Mouse (Mus musculus): ENCODE data around the gene Plod2.
A peak's percentile ranks its signal among the peaks of the same experiment; 100 is the strongest.

Gene Plod2

GRCm38 (mm10) chr9:92541977-92542561, at the start of gene Plod2:
Gene Plod2 (plus strand): TSS chr9:92542223.
- Histone ChIP-seq H3K36me3 (ENCODE audit: control insufficient read depth, insufficient read depth, low read length, poor library complexity, severe bottlenecking) (no peaks in the 10 kb centered on the region), H3K27me3 (ENCODE audit: control insufficient read depth, insufficient read depth, low read length, poor library complexity, severe bottlenecking) (no peaks in the 10 kb centered on the region)
- DNase-seq (ENCODE audit: low read depth, low spot score) = peak; percentile 2

DNA sequence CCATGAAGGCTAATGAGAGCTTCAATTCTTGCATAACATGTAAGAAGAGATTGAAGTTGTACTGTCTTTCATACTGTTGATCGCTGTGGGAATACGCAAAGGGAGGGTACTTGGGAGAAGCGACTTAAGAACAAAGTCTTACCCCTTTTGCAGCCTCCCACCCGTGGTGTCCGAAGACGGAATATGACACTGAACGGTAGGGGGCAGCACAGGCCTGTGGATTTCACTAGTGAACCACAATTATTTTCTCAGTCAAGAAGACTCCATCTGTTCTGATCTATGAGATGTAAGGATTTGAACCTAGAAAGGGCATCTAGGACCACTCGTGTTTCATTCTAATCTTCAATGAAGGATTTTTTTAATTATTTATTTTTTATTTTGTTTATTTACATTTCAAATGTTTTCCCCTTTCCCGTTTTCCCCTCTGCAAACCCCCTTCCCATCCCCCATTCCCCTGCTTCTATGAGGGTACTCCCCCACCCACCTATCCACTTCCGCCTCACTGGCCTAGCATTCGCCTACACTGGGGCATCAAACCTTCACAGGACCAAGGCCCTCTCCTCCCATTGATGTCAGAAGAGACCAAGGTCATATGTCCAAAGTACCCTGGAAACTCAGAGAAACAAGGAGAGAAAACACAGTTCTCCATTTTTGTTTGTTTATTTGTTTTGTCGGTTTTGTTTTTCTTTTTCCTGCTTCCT, 42.2 kb upstream of the Plod2 start:
- Histone ChIP-seq H3K36me3 (ENCODE audit: control insufficient read depth, insufficient read depth, low read length, poor library complexity, severe bottlenecking) (no peaks in the 10 kb centered on the region), H3K27me3 (ENCODE audit: control insufficient read depth, insufficient read depth, low read length, poor library complexity, severe bottlenecking) (no peaks in the 10 kb centered on the region)
- peak; percentile 50 for DNase-seq (ENCODE audit: low read depth, low spot score)

GRCm38 (mm10) chr9:92504256-92504655, 37.8 kb upstream of the Plod2 start:
- H3K36me3 ChIP-seq (ENCODE audit: control insufficient read depth, insufficient read depth, low read length, poor library complexity, severe bottlenecking) = no peaks in the 10 kb centered on the region
- DNase-seq (ENCODE audit: low read depth, low spot score) = no peak

DNA sequence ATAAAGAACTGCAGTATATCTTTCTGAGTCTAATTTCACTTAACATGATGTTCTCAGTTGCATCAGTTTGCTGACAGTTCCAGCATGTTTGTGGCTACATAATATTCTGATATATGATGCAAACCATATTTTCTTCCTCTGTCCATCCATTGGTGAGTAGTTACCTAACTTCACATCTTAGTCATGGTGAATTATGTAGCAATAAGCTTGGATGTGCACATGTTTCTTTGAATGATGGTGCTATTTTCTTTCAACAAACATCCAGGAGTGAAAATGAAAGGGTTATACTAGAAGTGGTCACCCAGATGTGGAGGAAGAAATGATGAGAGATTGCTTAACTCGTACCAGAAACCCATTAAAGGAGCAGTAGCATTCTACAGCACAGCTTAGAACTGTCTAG, 37.1 kb upstream of the Plod2 start:
- no peaks in the 10 kb centered on the region for H3K36me3 ChIP-seq (ENCODE audit: control insufficient read depth, insufficient read depth, low read length, poor library complexity, severe bottlenecking)
- DNase-seq (ENCODE audit: low read depth, low spot score) = no peak
- H3K27me3 ChIP-seq (ENCODE audit: control insufficient read depth, insufficient read depth, low read length, poor library complexity, severe bottlenecking) = no peaks in the 10 kb centered on the region; the same call in 1 of the 2 replicates

More at GRCm38 (mm10) chr9:92504256-92504655, 37.8 kb upstream of the Plod2 start:
- H3K27me3 ChIP-seq (ENCODE audit: control insufficient read depth, insufficient read depth, low read length, poor library complexity, severe bottlenecking) = no peaks in the 10 kb centered on the region; the same call in 1 of the 2 replicates

GRCm38 (mm10) chr9:92511696-92512095, 30.3 kb upstream of the Plod2 start:
- no peaks in the 10 kb centered on the region for H3K36me3 ChIP-seq (ENCODE audit: control insufficient read depth, insufficient read depth, low read length, poor library complexity, severe bottlenecking)
- no peaks in the 10 kb centered on the region; the same call in 1 of the 2 replicates for H3K27me3 ChIP-seq (ENCODE audit: control insufficient read depth, insufficient read depth, low read length, poor library complexity, severe bottlenecking)
- no peak for DNase-seq (ENCODE audit: low read depth, low spot score)

DNA sequence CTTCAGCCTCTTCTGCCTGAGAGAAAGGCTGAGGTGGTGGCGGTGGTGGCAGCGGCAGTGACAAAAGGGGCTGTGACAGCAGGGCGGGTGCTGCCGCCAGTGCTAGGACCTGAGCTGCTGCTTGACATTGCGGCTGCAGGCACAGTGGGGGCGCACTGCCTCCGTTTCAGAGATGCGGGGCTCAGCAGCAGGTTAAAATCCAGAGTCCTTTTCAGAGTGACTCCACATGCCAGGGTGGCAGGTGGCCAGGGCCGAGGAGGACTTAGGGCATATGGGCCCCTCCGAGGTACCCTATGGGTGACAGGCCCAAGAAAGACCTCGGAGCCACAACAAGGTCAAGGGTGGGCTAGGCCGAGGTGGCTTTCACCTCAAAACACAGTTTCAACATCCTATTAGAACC, 25.0 kb upstream of the Plod2 start:
- DNase-seq (ENCODE audit: low read depth, low spot score) = no peak
- Histone ChIP-seq H3K36me3 (ENCODE audit: control insufficient read depth, insufficient read depth, low read length, poor library complexity, severe bottlenecking) (no peaks in the 10 kb centered on the region), H3K27me3 (ENCODE audit: control insufficient read depth, insufficient read depth, low read length, poor library complexity, severe bottlenecking) (no peaks in the 10 kb centered on the region)

- Histone ChIP-seq H3K27me3 (ENCODE audit: control insufficient read depth, insufficient read depth, low read length, poor library complexity, severe bottlenecking) (no peaks in the 10 kb centered on the region), H3K36me3 (ENCODE audit: control insufficient read depth, insufficient read depth, low read length, poor library complexity, severe bottlenecking) (no peaks in the 10 kb centered on the region)
- DNase-seq (ENCODE audit: low read depth, low spot score) = no peak
Measured at GRCm38 (mm10) chr9:92520751-92521150, 21.3 kb upstream of the Plod2 start.

DNA sequence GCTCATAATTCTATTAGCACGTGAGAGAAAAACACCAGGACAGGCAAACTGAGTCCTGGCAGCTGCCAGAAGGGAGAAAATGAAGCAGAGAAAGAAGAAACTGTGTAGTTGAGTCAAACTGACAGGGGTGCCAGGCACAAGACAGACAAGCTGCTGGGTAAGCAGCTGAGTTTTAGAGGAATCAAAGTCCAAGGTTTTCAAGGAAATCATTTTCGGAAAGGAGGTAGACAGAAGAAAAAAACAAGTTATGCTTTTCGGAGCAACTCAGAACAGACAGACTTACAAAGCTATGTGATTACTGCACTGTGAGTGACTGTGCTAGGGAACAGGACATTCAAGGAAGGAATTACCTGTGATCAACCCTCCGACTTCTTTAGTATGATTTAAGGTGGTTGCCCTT, 17.5 kb upstream of the Plod2 start:
- no peak for DNase-seq (ENCODE audit: low read depth, low spot score)
- Histone ChIP-seq H3K27me3 (ENCODE audit: control insufficient read depth, insufficient read depth, low read length, poor library complexity, severe bottlenecking) (no peaks in the 10 kb centered on the region), H3K36me3 (ENCODE audit: control insufficient read depth, insufficient read depth, low read length, poor library complexity, severe bottlenecking) (no peaks in the 10 kb centered on the region)

DNA sequence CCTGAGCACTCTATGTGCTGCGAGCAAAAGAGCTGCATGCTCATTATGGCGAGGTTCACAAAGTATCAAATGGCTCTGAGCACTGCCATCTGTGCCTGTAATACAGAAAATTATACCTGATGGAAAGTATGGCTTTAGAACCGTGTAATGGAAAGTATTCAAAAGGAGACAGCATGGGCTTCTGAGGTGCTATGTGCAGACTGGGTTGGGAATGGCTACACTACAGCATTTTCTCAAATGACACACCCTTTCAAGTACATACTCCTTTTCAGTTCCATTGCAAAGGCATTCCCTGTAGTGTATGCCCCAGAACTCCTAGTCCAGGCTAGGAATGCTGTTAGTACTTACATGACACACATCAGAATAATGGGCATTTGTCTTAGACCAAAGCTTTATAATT, 12.0 kb upstream of the Plod2 start:
- no peaks in the 10 kb centered on the region for H3K27me3 ChIP-seq (ENCODE audit: control insufficient read depth, insufficient read depth, low read length, poor library complexity, severe bottlenecking)
- DNase-seq (ENCODE audit: low read depth, low spot score) = no peak

DNA sequence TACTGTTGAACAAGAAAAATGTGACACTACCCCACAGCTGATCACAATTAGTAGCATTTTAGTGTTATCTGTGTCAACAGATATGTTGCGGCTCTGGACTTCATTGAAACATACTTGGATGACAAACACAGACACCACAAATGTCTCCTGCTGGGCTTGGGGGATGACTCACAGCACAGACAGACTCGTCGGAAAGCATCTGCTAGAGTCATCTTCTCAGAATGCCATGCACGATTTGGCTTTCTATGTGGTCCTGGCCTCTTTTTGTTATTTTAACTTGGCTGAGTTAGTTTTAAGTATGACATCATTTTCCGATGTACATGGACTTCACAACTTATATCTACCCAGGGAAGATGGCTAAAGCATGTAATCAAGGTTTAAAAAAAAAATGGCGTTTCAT, 4.3 kb upstream of the Plod2 start:
- no peak for DNase-seq (ENCODE audit: low read depth, low spot score)
- Histone ChIP-seq H3K36me3 (ENCODE audit: control insufficient read depth, insufficient read depth, low read length, poor library complexity, severe bottlenecking) (no peaks in the 10 kb centered on the region), H3K27me3 (ENCODE audit: control insufficient read depth, insufficient read depth, low read length, poor library complexity, severe bottlenecking) (no peaks in the 10 kb centered on the region)

More for the DNA sequence above, 12.0 kb upstream of the Plod2 start:
- no peaks in the 10 kb centered on the region for H3K36me3 ChIP-seq (ENCODE audit: control insufficient read depth, insufficient read depth, low read length, poor library complexity, severe bottlenecking)

- Histone ChIP-seq H3K36me3 (ENCODE audit: control insufficient read depth, insufficient read depth, low read length, poor library complexity, severe bottlenecking) (no peaks in the 10 kb centered on the region), H3K27me3 (ENCODE audit: control insufficient read depth, insufficient read depth, low read length, poor library complexity, severe bottlenecking) (no peaks in the 10 kb centered on the region)
- no peak for DNase-seq (ENCODE audit: low read depth, low spot score)
Measured at GRCm38 (mm10) chr9:92538216-92538615, 3.8 kb upstream of the Plod2 start.

DNA sequence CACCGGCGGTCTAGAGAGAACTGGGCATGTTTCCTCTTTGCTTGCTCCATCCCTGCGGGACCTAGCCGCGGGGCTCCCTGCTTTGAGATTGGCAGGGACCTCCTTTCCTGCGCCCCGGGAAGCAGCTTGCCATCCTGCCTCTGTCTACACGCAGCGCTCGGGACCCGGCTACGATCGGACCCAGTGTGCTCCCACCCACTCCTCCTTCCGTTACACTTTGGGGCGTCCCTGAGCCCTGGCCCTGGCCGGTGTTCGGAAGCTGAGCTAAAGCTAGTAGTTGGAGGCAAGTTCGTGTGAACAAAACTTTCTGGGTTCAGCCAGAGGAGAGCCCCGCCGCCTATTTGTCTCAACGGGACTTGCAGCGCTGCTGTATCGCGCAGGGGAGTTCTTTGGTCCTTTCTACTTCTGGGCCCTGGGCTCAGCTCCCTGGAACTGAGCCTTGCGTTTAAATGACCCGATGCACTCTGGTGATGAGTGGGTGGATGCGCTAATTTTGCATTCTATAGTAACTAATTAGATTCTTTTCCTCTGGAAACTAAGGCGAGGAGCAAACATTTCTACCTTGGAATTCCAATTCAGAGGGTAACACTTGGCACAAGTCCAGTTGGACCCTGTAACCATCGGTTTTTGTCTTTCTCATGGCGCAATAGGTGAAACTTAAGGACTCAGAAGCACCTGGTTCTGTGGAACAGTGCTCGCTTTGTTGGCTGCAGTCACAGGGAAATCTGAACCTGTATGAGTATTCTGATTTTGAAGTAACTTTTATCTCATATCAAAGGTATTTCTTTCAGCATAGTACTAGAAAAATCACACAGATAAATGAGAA, 781 bp downstream of the Plod2 start:
- Histone ChIP-seq H3K27me3 (ENCODE audit: control insufficient read depth, insufficient read depth, low read length, poor library complexity, severe bottlenecking) (no peaks in the 10 kb centered on the region), H3K36me3 (ENCODE audit: control insufficient read depth, insufficient read depth, low read length, poor library complexity, severe bottlenecking) (no peaks in the 10 kb centered on the region)
- no peak for DNase-seq (ENCODE audit: low read depth, low spot score)

DNA sequence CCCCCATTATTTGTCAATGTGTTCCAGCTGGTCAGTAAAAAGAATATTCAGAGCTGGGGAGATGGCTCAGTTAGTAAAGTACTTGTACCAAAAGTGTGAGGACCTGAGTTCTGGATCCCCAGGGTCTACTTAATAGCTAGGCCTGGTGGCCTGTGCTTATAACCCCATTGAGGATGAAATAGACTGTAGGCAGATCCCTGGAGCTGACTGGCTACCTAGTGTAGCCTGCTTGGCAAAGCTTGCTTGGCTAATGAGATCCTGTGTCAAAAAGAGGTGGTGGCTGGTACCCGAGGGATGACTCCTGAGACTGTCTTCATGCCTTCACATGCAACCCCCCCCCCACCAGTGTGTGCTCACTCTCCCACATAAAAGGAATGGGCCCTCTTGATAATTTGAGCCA, 2.1 kb downstream of the Plod2 start:
- Histone ChIP-seq H3K36me3 (ENCODE audit: control insufficient read depth, insufficient read depth, low read length, poor library complexity, severe bottlenecking) (no peaks in the 10 kb centered on the region), H3K27me3 (ENCODE audit: control insufficient read depth, insufficient read depth, low read length, poor library complexity, severe bottlenecking) (no peaks in the 10 kb centered on the region)
- no peak for DNase-seq (ENCODE audit: low read depth, low spot score)

GRCm38 (mm10) chr9:92545021-92545420, 3.0 kb downstream of the Plod2 start:
- Histone ChIP-seq H3K36me3 (ENCODE audit: control insufficient read depth, insufficient read depth, low read length, poor library complexity, severe bottlenecking) (no peaks in the 10 kb centered on the region), H3K27me3 (ENCODE audit: control insufficient read depth, insufficient read depth, low read length, poor library complexity, severe bottlenecking) (no peaks in the 10 kb centered on the region)
- DNase-seq (ENCODE audit: low read depth, low spot score) = no peak

DNA sequence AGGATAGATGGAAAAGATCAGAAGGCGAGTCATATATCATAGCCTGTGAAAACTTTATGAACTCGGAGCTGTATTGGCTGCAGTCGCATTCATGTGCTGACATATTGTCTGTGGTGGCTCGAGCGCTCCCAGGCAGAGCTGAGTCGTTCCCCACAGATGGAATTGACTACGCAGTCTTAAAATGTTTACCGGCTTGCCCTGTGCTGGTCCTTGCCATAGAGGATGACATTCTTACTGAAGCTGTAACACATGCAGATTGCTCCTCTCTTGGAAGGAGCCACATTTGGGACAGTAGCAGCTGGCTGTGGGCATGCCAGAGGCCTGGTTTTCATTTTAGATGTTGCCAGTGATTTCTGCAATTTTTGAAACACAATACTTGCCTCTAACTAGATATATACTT, 4.4 kb downstream of the Plod2 start:
- Histone ChIP-seq H3K36me3 (ENCODE audit: control insufficient read depth, insufficient read depth, low read length, poor library complexity, severe bottlenecking) (no peaks in the 10 kb centered on the region), H3K27me3 (ENCODE audit: control insufficient read depth, insufficient read depth, low read length, poor library complexity, severe bottlenecking) (no peaks in the 10 kb centered on the region)
- no peak for DNase-seq (ENCODE audit: low read depth, low spot score)
